Mouse (Mus musculus): ENCODE data around the gene Arhgdig. TPM values are rescaled to one million over a fixed set of nuclear protein-coding genes. Genes with fewer than 3 reads are reported as not detected.

The Arhgdig gene
- total and polyA plus RNA-seq, 2 experiments from 2014 or later: 280 to 384 TPM

- peak; percentile 53 for TF ChIP-seq CTCF (IDR thresholded peaks at IDR 0.05; ENCODE audit: low read depth)
- no peaks in the 10 kb centered on the region for H3K4me1 ChIP-seq (ENCODE audit: insufficient read depth, low read length)
- peak overlapping the region; percentile 75 for H3K4me2 ChIP-seq (ENCODE audit: low read depth, low read length)
- peak overlapping the region; percentile 74 for H3K27ac ChIP-seq
- DNase-seq (ENCODE audit: low spot score) (peak; percentile 62), ATAC-seq (peak; percentile 36)
- WGBS: under 1% methylated on average over 32 of the region's 32 CpGs
- H3K9me3 ChIP-seq (ENCODE audit: low read length): no peaks in the 10 kb centered on the region
- peak overlapping the region; percentile 57 for H3K4me3 ChIP-seq (ENCODE audit: low read length)
- no peaks in the 10 kb centered on the region for H3K27me3 ChIP-seq (ENCODE audit: insufficient read depth, low read length)
- H3K9ac ChIP-seq (replicated peaks; ENCODE audit: low read length): peak overlapping the region; percentile 72
- no peaks in the 10 kb centered on the region for H3K36me3 ChIP-seq (ENCODE audit: insufficient read depth, low read length)
Observed at GRCm38 (mm10) chr17:26243471-26244100, 36.0 kb upstream of the Arhgdig start.

GRCm38 (mm10) chr17:26240990-26241389 is 33.4 kb upstream of the Arhgdig start:
- Histone ChIP-seq H3K27me3 (ENCODE audit: insufficient read depth, low read length) (no peaks in the 10 kb centered on the region), H3K9me3 (ENCODE audit: low read length) (no peaks in the 10 kb centered on the region), H3K4me1 (ENCODE audit: insufficient read depth, low read length) (no peaks in the 10 kb centered on the region), H3K27ac (no peak overlapping the region), H3K36me3 (ENCODE audit: insufficient read depth, low read length) (no peaks in the 10 kb centered on the region), H3K9ac (replicated peaks; ENCODE audit: low read length) (no peak overlapping the region), H3K4me3 (ENCODE audit: low read length) (no peak overlapping the region), H3K4me2 (ENCODE audit: low read depth, low read length) (no peak overlapping the region)
- WGBS: 87% methylated on average over 6 of the region's 6 CpGs
- no peak for ATAC-seq
- no peak for TF ChIP-seq CTCF (IDR thresholded peaks at IDR 0.05; ENCODE audit: low read depth)
- DNase-seq (ENCODE audit: low spot score): no peak

GRCm38 (mm10) chr17:26240120-26240790 is 32.7 kb upstream of the Arhgdig start:
- Histone ChIP-seq H3K4me3 (ENCODE audit: low read length) (no peak overlapping the region), H3K36me3 (ENCODE audit: insufficient read depth, low read length) (no peaks in the 10 kb centered on the region), H3K9me3 (ENCODE audit: low read length) (no peaks in the 10 kb centered on the region), H3K4me2 (ENCODE audit: low read depth, low read length) (no peak overlapping the region), H3K27me3 (ENCODE audit: insufficient read depth, low read length) (no peaks in the 10 kb centered on the region), H3K27ac (no peak overlapping the region), H3K4me1 (ENCODE audit: insufficient read depth, low read length) (no peaks in the 10 kb centered on the region), H3K9ac (replicated peaks; ENCODE audit: low read length) (no peak overlapping the region)
- TF ChIP-seq CTCF (IDR thresholded peaks at IDR 0.05; ENCODE audit: low read depth): no peak
- WGBS: 88% methylated on average over 6 of the region's 6 CpGs
- DNase-seq (ENCODE audit: low spot score): no peak
- no peak for ATAC-seq

- no peaks in the 10 kb centered on the region for H3K36me3 ChIP-seq (ENCODE audit: insufficient read depth, low read length)
- H3K27ac ChIP-seq: no peak overlapping the region
- H3K4me3 ChIP-seq (ENCODE audit: low read length): no peak overlapping the region
- H3K4me1 ChIP-seq (ENCODE audit: insufficient read depth, low read length): no peaks in the 10 kb centered on the region
- no peak overlapping the region for H3K9ac ChIP-seq (replicated peaks; ENCODE audit: low read length)
- no peaks in the 10 kb centered on the region for H3K9me3 ChIP-seq (ENCODE audit: low read length)
- 63% methylated on average over 2 of the region's 2 CpGs for WGBS
- no peak overlapping the region for H3K4me2 ChIP-seq (ENCODE audit: low read depth, low read length)
- DNase-seq (ENCODE audit: low spot score): no peak
- no peaks in the 10 kb centered on the region for H3K27me3 ChIP-seq (ENCODE audit: insufficient read depth, low read length)
- ATAC-seq: no peak
- no peak for TF ChIP-seq CTCF (IDR thresholded peaks at IDR 0.05; ENCODE audit: low read depth)
Observed at GRCm38 (mm10) chr17:26239551-26239950, 32.0 kb upstream of the Arhgdig start.

- H3K27ac ChIP-seq: no peak overlapping the region
- H3K27me3 ChIP-seq (ENCODE audit: insufficient read depth, low read length): no peaks in the 10 kb centered on the region
- H3K4me1 ChIP-seq (ENCODE audit: insufficient read depth, low read length): no peaks in the 10 kb centered on the region
- H3K4me2 ChIP-seq (ENCODE audit: low read depth, low read length): no peak overlapping the region
- DNase-seq (ENCODE audit: low spot score) (no peak), ATAC-seq (no peak)
- H3K36me3 ChIP-seq (ENCODE audit: insufficient read depth, low read length): no peaks in the 10 kb centered on the region
- no peak for TF ChIP-seq CTCF (IDR thresholded peaks at IDR 0.05; ENCODE audit: low read depth)
- no peaks in the 10 kb centered on the region for H3K9me3 ChIP-seq (ENCODE audit: low read length)
- H3K9ac ChIP-seq (replicated peaks; ENCODE audit: low read length): no peak overlapping the region
- 88% methylated on average over 10 of the region's 10 CpGs for WGBS
- no peak overlapping the region for H3K4me3 ChIP-seq (ENCODE audit: low read length)
Observed at GRCm38 (mm10) chr17:26237667-26238066, 30.1 kb upstream of the Arhgdig start.

GRCm38 (mm10) chr17:26235077-26235815 is 27.7 kb upstream of the Arhgdig start:
- Histone ChIP-seq H3K4me2 (ENCODE audit: low read depth, low read length) (no peak overlapping the region), H3K27ac (peak overlapping the region; percentile 66), H3K36me3 (ENCODE audit: insufficient read depth, low read length) (no peaks in the 10 kb centered on the region), H3K4me1 (ENCODE audit: insufficient read depth, low read length) (no peaks in the 10 kb centered on the region), H3K9ac (replicated peaks; ENCODE audit: low read length) (no peak overlapping the region), H3K9me3 (ENCODE audit: low read length) (no peaks in the 10 kb centered on the region), H3K27me3 (ENCODE audit: insufficient read depth, low read length) (no peaks in the 10 kb centered on the region), H3K4me3 (ENCODE audit: low read length) (no peak overlapping the region)
- 52% methylated on average over 13 of the region's 13 CpGs for WGBS
- no peak for ATAC-seq
- TF ChIP-seq CTCF (IDR thresholded peaks at IDR 0.05; ENCODE audit: low read depth): no peak
- no peak for DNase-seq (ENCODE audit: low spot score)

Measured in hindbrain, postnatal 0 days (tissue).